Mouse (Mus musculus) Patski (cell line): ENCODE measurements around the gene Gkn2. TPM values are rescaled to one million over a fixed set of nuclear protein-coding genes. Genes with fewer than 3 reads are reported as not detected.

ENCODE experiments used
- ATAC-seq: fragments of 100-300 bp; one replicate; pipeline ENCODE4 v1.8.0; 2021
- CTCF ChIA-PET: fragments of 350-600 bp; sonication (Branson Sonifier 250); formaldehyde crosslinking; loops from one replicate; lab custom pipeline; 2022; ENCODE audit warnings: inconsistent platforms; lab: Charles Lee
- POLR2A ChIA-PET: fragments of 350-600 bp; sonication (Branson Sonifier 250); formaldehyde crosslinking; loops from one replicate; lab custom pipeline; 2022; ENCODE audit warnings: antibody characterized with exemption, inconsistent platforms; lab: Charles Lee
- DNase-seq: peaks from one replicate; pipeline ENCODE4 v3.0.0-alpha.2; 2011; ENCODE audit warnings: low read depth, low spot score
- H3K27me3 ChIP-seq: fragments of 371-371 bp; one replicate; pipeline ENCODE4 v1.5.1; 2021
- CTCF ChIP-seq: fragments of 100-300 bp; IDR thresholded peaks from one replicate; pipeline ENCODE4 v1.5.1; 2021
- in situ Hi-C: fragments of 300-500 bp; cut with MboI; formaldehyde crosslinking; loops from 3 replicates; pipeline ENCODE4 v1.11.1; 2018; ENCODE audit warnings: low pct_unique_long_range_greater_than_20kb, mixed read lengths
- polyA plus RNA-seq: library from polyadenylated mRNA; unstranded; gene quantifications from one replicate; pipeline ENCODE4 v1.2.3, GENCODE M21; 2021

Gene Gkn2
- polyA plus RNA-seq, 1 experiment from 2014 or later: not detected

DNA sequence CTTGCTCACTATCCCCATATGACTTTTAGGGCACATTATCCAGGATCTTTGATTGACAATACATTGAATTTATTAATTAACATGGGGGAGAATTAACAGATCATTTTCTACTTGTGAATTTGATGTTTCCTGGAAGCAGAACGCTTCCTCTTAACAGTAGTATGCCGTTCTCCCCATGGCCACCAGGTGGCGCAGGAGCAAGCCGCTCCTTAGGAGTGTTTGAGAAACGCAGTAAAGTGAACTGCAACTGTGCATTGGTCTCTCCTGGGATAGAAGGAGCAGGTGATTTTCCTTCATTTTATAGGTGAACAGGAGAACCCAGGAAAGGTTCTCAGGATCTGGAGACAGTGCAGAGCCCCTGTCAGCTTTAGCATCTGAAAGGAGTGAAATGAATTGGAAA lies 26.0 kb downstream of the Gkn2 start:
- POLR2A ChIA-PET: no interaction called here

DNA sequence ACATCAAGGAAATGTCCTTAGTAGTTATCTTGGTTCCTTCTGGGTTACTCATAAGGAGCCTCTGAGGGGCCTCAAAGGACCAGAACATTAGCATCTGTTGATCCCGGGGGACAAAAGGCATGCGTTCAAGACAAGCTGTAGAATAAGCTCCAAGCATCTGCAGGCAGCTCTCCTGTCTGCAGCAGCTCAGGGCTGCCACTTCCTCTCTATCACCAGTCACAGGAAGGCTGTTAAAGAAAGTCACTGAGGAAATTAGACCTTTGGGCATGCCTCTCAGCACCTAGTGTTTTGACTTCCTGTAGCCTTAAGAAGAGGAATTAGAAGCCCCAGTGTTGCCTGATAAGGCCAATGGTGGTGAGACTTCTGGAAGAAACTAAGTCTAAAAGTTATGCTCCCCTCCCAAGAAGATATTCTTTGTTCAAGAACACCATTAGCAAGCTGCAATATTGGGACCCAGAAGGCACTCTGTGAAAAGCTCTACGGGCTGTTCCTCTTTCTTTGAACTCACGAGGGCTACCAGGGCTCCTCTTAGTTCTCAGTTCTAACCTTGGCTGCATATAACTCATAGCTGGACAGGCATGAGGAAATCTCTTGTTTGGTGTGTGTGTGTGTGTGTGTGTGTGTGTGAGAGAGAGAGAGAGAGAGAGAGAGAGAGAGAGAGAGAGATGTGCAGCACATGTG lies 26.9 kb downstream of the Gkn2 start:
- ChIA-PET CTCF (interaction anchor here (0.7 to 2.9 kb wide), 14 partner anchors 9 to 272 kb away, joined by 3 to 12 read pairs (median 4); partner anchors contain the start of genes Aplf and Gkn3), POLR2A (interaction anchor here (0.6 kb wide), 1 partner anchor 83 kb away, joined by 6 read pairs; no protein-coding TSS in a partner anchor)
- ATAC-seq (no peak), DNase-seq (no peak)
- in situ Hi-C loops: loop anchor here (5.0 kb wide), 3 partner anchors 52 to 267 kb away; no protein-coding TSS in a partner anchor
- TF ChIP-seq CTCF: no peak
- H3K27me3 ChIP-seq: no peaks in the 10 kb centered on the region

More for the DNA sequence above, 26.0 kb downstream of the Gkn2 start:
- CTCF ChIA-PET: interaction anchor here (0.7 to 2.9 kb wide), 11 partner anchors 10 to 273 kb away, joined by 3 to 12 read pairs (median 4); partner anchors contain the start of genes Aplf and Gkn3
- peak; percentile 88 for TF ChIP-seq CTCF
- no peak for DNase-seq
- in situ Hi-C loops: loop anchor here (5.0 kb wide), 3 partner anchors 53 to 268 kb away; no protein-coding TSS in a partner anchor
- ATAC-seq: no peak
- no peaks in the 10 kb centered on the region for H3K27me3 ChIP-seq

DNA sequence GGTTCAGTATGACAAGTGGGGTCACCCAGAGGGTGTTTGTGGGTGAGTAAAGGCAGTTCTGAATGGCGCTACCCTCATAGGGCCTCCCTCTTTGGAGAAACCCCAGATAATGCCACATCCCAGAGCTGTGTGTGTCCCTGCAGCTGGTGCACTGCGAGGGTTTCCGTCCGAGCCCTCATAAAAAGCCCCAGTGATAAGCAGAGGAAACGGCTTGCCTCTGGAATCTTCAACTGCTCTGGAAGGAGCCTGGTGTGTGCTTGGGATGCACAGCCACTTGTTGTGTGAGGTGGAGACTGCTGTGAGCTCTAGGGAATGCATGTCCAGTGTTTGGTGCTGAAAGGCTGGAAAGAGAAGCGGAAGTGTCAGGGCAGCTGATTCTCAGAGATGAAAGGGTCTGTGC lies 28.3 kb downstream of the Gkn2 start:
- in situ Hi-C loops: no loop called here
- CTCF ChIA-PET: interaction anchor here (1.0 kb wide), 2 partner anchors 8 to 10 kb away, joined by 3 read pairs; no protein-coding TSS in a partner anchor
- ATAC-seq (no peak), DNase-seq (no peak)
- TF ChIP-seq CTCF: no peak
- POLR2A ChIA-PET: no interaction called here
- H3K27me3 ChIP-seq: no peaks in the 10 kb centered on the region

DNA sequence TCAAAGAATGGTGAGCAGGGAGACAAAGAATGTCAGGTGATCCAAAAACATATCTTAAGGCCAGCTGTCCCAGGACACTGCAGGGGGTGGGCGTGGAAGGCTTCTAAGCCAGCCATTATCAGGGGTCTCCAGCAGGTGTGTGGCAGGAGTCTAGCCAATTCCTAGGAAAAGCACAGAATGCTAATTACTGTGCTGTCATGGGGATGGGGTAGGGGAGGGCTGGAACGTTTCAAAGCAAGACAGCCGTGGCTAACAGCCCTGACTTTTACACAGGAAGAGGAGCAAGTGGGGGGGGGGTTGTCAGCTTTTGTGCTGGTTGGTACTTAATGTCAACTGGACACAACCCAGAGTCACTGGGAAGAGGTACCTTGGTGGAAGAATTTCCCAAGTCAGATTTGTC lies 38.9 kb downstream of the Gkn2 start:
- CTCF ChIA-PET: no interaction called here
- in situ Hi-C loops: no loop called here
- ATAC-seq (no peak), DNase-seq (no peak)
- H3K27me3 ChIP-seq: peaks cover 5% of the 10 kb centered on the region
- no peak for TF ChIP-seq CTCF
- POLR2A ChIA-PET: no interaction called here

- ChIA-PET CTCF (no interaction called here), POLR2A (no interaction called here)
- no peak for TF ChIP-seq CTCF
- in situ Hi-C loops: no loop called here
- peaks cover 15% of the 10 kb centered on the region for H3K27me3 ChIP-seq
- DNase-seq (no peak), ATAC-seq (no peak)
Observed at GRCm38 (mm10) chr6:87422304-87422703, 49.1 kb downstream of the Gkn2 start.

GRCm38 (mm10) chr6:87424037-87424816 lies 51.1 kb downstream of the Gkn2 start:
- peaks cover 9% of the 10 kb centered on the region for H3K27me3 ChIP-seq
- DNase-seq: no peak
- CTCF ChIA-PET: no interaction called here

DNA sequence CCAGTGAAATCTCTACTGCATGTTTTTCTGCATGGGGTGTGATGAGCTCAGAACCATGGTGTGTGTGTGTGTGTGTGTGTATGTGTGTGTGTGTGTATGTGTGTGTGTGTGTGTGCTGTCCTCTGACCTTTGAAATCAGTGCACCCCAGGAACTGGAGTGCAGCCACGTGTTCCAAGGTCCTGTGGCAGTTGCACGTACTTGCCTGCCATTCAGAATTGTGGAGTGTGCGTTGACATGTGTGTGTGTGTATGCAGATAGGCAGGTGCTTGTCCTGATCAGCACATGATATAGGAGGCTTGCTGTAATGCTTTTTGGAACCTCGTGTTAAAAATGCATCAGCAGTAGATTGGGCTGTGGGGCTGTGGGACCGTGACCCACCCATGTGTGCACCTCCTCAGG lies 53.8 kb downstream of the Gkn2 start:
- POLR2A ChIA-PET: interaction anchor here (0.6 kb wide), 1 partner anchor 1001 kb away, joined by 3 read pairs; no protein-coding TSS in a partner anchor
- DNase-seq: no peak
- H3K27me3 ChIP-seq: peaks cover 8% of the 10 kb centered on the region
- in situ Hi-C loops: no loop called here
- CTCF ChIA-PET: interaction anchor here (1.1 kb wide), 1 partner anchor 26 kb away, joined by 3 read pairs; no protein-coding TSS in a partner anchor
- no peak for ATAC-seq
- no peak for TF ChIP-seq CTCF

More at GRCm38 (mm10) chr6:87424037-87424816, 51.1 kb downstream of the Gkn2 start:
- TF ChIP-seq CTCF: no peak
- no peak for ATAC-seq
- in situ Hi-C loops: no loop called here
- POLR2A ChIA-PET: no interaction called here

DNA sequence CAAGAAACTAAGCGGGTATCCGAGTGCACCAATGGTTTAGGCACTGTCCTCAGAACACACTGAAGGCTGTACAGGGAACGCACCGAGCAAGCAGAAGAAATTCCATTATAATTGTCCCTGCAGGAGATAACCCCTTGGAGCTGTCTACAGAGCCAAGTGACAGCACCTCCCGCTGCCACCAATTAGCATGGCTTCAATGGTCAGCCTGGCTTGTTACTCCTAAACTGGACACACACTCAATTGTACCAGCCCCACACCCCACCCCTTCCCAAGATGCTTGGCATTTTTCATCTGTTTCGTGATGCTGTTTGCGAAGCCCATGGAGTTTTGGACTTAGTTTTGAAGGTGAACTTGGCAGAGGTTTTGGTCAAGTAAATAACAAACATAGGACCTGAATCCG lies 54.5 kb downstream of the Gkn2 start:
- no peak for TF ChIP-seq CTCF
- peaks cover 8% of the 10 kb centered on the region for H3K27me3 ChIP-seq
- ChIA-PET CTCF (no interaction called here), POLR2A (no interaction called here)
- ATAC-seq: no peak
- DNase-seq: no peak
- in situ Hi-C loops: no loop called here

DNA sequence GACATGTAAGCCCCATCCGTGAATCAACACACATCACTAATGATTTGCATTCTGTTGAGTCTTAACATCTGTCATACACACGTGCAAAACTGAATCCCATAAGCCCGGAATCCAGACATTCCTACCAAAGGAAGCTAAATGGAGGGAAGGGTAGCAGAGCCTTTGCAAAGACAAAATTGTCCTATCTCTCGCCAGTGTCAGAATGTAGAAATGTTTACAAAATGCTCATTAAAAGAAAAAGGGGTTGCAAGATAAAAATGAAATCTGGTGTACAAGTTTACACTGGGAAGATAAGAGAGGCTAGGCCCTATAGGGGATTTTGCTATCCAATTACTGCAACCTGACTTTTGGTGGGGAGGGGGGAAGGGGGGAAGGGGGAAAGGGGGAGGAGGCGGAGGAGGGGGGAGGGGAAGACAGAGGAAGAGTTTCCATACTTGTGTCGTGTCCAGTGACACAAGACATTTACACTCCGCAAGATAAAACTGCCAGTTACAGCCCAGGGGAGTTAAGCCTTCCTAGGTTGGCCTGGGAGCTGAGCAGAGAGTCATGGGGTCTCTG lies 55.4 kb downstream of the Gkn2 start, which contains the start of gene Bmp10:
Gene Bmp10, plus strand, starts transcription at position 508 of the 558 bp plus-strand sequence.
- ATAC-seq (no peak), DNase-seq (no peak)
- CTCF ChIA-PET: no interaction called here
- in situ Hi-C loops: no loop called here
- peaks cover 10% of the 10 kb centered on the region for H3K27me3 ChIP-seq
- POLR2A ChIA-PET: no interaction called here
- no peak for TF ChIP-seq CTCF

Other genes starting within 250 kb of the Gkn2 start
- 25.1 TPM for gene Antxr1, start 37.5 kb upstream of the Gkn2 start, polyA plus RNA-seq
- not detected for gene Gkn1, start 22.4 kb upstream of the Gkn2 start, polyA plus RNA-seq
- not detected for gene Gkn3, start 15.6 kb downstream of the Gkn2 start, polyA plus RNA-seq
- gene Bmp10, start 55.6 kb downstream of the Gkn2 start, polyA plus RNA-seq: not detected
- gene Arhgap25, start 159.9 kb downstream of the Gkn2 start, polyA plus RNA-seq: 0.03 TPM
- 0.28 TPM for gene Prokr1, start 217.4 kb downstream of the Gkn2 start, polyA plus RNA-seq